Mouse (Mus musculus): ENCODE measurements around the gene 2810408A11Rik.

2810408A11Rik gene

DNA sequence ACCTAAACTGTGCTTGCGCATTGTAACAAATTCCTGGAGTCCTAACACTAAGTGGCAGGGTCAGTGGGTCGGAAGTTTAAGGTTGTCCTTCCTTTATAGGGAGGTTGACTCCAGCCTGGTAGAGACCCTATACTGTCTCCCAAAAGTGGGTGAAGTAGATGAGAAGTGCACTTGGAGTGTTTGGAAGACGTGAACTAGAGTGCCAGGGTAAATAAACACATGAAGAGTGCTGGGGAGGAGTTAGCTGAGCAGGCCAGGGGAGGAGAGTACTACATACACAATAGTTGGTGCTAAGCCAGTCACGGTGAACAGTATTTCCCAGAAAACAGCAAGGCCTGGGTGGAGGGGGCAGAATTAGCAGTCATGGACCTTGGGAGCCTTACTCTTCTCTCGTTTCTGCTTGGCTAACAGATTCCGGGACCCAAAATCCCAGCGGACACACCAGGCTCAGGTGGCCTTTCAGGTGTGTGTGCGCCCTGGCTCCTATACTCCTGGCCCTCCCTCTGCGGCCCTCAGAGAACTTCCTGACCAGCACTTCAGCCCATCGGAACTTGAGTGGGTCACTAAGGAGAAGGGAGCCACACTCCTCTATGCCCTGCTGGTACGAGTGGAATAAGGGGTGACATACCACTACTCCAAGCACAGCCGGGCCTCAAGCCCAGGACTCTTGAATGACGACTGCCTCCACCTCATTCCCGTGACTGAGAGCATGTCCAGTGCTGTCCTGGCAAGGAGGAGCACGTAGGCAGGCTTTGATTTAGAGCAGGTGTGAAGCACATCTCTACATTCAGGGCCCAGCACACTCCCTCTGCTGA, 12.1 kb upstream of the 2810408A11Rik start:
- no peak for DNase-seq (ENCODE audit: low read depth, low spot score)

DNA sequence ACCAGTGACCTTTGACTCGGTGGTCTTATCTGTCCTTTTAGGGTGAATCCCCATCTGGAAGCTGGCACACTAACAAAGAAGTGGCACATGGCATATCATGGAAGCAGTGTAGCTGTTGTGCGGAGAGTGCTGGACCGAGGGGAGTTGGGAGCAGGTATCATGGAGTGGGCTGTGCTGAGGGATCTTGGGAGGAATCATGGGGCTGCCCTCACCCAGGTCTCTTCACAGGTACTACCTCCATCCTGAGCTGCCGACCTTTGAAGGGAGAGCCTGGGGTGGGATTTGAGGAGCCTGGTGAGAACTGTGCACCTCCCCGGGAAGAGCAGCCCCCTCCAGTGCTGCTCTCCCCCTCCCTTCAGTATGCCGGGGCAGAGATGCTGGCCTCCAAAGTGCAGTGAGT, 10.9 kb upstream of the 2810408A11Rik start:
- DNase-seq (ENCODE audit: low read depth, low spot score) = no peak

DNA sequence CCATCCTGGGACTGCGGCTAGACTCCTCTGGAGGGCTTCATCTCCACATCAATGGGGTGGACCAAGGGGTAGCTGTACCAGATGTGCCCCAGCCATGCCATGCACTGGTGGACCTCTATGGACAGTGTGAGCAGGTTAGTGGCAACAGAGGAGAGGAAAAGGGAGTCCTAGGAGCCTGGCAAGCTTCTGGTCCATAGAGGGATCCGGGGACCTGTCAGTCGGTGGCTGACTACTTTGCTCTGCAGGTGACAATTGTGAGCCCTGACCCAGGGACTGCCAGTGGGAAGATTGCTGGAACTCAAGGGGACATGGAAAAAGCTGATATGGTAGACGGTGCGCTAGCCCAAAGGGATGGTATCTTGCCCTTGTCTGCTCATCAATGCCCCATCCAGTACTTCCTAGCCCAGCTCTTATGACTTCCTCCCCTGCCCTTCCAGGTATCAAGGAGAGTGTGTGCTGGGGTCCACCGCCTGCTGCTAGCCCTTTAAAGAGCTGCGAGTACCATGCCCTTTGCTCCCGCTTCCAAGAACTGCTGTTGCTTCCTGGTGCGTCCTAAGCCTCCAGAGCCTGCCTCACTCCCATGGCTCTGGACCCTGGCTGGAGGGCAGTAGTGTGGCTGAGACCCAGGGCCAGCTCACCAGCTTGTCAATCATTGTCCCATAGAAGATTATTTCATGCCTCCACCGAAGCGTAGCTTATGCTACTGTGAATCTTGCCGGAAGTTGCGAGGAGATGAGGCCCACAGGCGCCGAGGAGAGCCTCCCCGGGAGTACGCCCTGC, 10.2 kb upstream of the 2810408A11Rik start:
- no peak for DNase-seq (ENCODE audit: low read depth, low spot score)

DNA sequence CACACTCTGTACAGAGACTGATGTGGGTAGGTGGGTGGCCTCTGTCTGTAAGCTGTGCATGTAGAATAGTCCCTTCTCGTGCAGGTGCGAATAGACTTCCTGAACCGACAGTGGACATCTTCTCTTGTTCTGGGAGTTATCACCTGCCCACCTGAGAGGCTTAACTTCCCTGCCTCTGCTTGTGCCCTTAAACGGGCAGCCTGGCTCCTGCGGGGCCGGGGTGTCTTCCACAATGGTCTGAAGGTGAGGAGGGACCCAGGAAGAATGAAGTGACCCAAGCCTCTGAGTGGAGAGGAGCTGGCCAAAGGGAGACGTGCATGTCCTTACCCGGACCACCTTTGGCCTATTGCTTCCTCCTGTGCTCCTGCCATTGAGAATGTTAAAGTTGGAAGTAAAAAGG, 9.4 kb upstream of the 2810408A11Rik start:
- no peak for DNase-seq (ENCODE audit: low read depth, low spot score)

DNA sequence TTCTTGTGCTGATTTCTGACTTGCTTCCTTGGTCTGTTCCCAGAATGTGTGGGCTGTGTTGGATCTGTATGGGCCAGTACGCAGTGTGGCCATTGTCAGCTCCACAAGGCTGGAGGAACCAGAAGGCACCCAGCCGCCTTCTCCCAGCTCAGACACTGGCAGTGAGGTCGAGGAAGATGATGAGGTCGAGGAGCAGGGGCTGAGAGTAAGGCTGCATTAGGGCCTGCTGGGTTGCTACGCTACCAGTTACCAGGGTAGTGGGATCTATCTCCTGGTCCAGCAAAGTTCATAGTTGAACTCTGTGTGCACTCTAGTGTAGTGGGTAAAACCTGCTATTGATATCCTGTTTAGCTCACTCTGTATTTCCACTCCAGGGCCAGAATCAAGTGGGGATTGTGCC, 8.4 kb upstream of the 2810408A11Rik start:
- no peak for DNase-seq (ENCODE audit: low read depth, low spot score)

DNA sequence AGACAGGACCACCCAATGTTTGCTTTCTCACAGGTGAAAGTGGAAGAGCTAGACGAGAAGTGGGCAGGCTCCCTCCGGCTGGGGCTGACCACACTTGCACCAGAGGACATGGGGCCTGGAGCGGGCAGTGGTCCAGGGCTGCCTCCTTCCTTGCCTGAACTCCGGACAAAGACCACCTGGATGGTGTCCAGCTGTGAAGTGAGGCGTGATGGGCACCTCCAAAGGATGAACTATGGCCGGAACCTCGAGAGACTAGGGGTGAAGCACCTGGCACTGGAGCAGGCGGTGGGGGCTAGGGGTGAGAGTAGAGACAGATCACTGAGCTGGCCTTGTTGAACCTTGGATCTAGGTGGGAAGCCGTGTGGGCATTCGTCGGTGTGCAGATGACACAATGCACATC, 7.9 kb upstream of the 2810408A11Rik start:
- DNase-seq (ENCODE audit: low read depth, low spot score) = no peak

DNA sequence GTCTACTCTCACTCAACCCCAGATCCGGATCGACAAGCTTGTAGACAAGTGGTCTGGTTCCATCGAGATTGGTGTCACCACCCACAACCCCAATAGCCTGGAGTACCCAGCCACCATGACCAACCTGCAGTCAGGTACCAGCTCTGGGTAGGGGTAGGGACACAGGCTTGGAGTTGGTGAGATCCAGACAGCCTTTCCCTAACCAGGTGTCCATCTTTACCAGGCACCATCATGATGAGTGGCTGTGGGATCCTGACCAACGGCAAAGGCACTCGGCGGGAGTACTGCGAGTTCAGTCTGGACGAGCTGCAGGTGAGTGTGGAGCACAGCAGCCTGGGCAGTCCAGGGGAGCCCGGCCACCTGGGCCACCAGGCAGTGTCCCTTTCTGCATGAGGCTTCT, 3.5 kb upstream of the 2810408A11Rik start:
- DNase-seq (ENCODE audit: low read depth, low spot score) = no peak

DNA sequence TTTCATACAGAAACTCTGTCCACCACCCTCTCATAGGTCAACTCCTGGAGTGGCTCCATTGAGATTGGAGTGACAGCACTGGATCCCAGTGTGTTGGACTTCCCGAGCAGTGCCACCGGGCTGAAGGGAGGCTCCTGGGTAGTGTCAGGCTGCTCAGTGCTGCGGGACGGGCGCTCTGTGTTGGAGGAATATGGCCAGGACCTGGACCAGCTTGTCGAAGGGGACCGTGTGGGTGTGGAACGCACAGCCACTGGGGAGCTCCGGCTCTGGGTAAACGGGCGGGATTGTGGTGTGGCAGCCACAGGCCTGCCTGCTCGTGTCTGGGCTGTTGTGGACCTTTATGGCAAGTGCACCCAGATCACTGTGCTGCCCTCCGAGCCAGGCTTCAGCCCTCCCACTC, 2.2 kb upstream of the 2810408A11Rik start:
- DNase-seq (ENCODE audit: low read depth, low spot score) = no peak

DNA sequence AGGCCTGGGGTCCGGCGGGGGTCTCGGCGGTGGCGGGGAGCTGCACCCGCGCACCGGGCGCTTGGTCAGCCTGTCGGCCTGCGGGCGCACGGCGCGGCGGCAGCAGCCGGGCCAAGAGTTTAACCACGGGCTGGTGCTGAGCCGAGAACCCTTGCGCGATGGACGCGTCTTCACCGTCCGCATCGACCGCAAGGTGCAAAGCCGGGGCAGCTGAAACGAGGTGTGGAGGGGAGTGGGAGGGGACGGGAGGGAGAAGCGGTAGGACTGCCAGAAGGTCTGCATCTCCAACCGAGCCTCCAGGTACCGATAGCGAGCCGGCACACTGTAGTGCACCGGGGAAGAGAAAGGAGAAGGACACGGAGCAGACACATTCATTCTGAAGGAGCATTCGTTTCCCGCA, 1.2 kb upstream of the 2810408A11Rik start:
- DNase-seq (ENCODE audit: low read depth, low spot score) = no peak

DNA sequence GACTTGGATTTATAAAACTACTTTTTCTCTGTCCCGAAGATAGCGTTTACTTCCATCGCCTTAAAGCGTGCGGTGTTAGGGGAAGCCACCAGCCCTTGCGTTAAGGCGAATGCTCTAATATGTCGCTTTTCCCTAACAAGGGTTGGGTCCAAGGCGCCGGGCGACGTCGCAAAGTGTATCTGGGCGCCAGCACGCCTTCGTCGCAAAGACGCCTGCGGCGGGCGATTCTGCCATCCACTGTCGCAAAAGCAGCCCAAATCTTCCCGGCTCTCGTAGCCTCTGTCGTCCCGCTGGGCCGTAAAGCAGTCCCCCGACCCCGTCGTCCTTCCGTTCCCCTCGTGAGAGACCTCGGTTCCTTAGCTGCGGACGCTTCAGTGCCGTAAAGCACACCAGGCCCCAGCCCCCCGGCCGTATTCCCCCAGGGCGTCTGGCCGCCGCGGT, 639 bp upstream of the 2810408A11Rik start:
- peak; percentile 97 for DNase-seq (ENCODE audit: low read depth, low spot score)

DNA sequence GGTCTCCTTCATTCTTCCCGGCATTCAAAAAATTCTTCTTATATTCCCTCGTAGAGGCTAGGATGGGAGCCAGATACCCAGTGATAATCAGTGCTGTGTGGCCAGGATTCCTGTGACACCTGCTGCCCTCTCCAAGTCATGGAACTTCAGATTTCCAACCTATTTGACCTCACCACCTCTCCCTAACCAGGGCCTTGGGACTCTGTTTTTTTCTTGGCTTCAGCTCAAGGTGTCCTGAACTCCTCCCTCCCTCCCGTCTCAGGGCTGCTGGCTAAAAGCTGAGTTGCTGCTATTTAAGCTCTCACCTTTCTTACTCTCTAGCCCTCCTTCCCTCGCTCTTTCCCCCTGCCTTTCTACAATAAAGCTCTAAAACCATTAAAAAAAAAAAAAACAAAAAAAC, 917 bp downstream of the 2810408A11Rik start:
- DNase-seq (ENCODE audit: low read depth, low spot score) = no peak

DNA sequence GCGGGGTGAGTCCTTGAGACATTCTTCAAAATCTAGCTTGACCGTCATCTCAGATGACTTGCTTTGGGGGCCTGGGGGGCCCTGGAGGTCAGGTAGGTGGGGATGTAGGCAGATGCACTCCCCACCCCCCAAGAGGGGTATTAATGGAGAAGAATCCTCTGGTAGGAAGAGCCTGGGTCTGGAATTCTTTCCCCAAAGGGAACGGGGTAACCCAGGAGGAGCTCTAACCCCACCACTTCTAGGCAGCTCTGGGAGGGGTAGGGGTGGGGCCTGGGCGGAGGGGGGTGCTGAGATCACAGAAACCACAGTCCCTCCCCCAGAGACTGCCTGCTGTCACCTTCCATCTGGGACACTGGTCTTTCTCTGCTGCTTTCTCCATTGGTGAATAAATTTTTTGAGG, 5.5 kb downstream of the 2810408A11Rik start, which contains the start of gene Acap1:
Acap1 (minus strand) TSS at position 249 of the 400 bp plus-strand sequence.
- no peak for DNase-seq (ENCODE audit: low read depth, low spot score)

DNA sequence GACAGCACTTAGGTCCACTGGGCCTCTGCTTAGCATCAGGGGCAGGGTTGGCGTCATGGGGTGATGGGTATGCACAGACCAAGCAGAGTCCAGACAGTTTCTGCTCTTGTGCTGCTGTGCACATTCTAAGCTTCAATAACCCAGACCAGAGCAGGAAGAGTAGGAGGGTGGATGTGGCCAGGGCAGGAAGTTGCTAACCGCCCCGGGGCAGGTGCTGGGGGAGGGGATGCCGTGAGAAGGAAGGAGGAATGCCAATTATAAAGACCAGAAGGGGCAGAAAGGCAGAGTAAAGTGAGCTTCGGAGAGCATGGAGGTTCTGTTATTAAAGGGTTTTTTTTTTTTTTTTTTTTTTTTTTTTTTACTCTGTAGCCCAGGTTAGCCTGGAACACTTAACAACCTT, 6.1 kb downstream of the 2810408A11Rik start:
- no peak for DNase-seq (ENCODE audit: low read depth, low spot score)

DNA sequence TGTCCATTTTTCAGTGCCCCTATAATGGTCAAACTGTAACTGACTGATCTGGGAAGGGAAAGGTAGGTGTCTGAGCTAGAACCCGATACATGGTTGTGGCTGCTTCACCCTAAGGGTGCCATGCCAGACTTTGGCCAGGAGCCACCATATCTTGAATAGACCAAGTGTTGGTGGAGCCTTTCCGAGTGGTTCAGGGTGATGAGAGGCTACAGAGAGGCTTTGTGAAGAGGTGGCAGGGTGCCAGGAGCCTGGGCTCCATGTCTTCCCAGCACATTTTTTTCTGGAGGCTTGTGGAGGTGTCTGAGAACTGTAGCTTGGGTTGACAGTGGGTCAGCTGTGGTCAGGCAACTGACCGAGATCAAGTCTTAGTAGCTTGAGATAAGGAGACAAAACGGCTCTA, 9.3 kb downstream of the 2810408A11Rik start:
- no peak for DNase-seq (ENCODE audit: low read depth, low spot score)

DNA sequence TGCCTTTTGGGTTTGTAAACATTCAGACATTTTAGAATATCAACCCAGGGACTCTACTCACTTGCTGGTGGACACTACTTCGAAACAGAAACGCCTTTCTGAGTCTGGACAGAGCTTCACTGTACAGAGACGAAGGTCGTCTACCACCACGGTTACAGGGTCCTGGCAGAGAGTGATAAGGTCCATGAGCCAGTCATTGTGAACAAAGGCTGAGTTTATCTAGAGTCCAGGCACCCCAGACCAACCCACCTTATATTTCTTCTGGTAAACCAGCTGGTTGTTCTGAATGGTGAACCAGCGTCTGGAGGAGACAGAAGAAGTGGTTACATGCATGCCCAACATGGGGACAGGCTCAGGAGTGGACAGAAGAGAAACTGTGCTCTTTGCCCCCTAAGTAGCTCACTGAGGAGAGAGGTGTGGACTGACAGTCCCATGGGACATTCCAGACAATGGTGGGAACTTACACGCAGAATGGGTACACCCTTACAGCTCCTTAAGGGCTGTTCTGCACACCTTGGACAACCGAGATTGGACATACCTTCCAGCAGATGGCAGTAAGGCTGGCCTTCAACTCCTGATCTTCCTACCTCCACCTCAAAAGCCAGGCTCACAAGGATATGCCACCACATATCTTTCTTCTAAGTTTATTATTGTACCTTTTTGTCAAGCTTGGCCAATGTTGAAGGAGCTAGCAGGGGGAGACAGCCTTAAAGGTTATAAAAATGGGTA, 13.7 kb downstream of the 2810408A11Rik start:
- DNase-seq (ENCODE audit: low read depth, low spot score) = no peak

DNA sequence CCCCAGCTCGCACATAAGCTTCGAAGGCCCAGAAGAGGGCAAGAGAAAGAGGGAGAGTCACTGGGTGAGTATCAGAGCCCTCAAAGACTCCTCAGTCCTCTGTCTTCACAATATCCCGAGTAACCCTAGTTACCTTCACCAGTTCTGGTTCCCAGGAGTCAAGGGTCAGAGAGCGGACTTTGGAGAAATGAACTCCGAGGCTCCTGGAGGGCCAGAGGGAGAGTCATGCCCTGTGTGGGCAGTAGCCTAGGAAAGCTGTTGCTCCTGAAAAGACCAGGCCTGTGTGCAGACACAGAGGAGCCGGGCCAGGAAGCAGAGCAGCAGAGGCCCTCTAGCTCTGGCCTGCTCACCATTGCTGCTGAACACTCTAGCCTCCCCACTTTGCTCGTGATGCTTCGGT, 16.1 kb downstream of the 2810408A11Rik start:
- no peak for DNase-seq (ENCODE audit: low read depth, low spot score)

DNA sequence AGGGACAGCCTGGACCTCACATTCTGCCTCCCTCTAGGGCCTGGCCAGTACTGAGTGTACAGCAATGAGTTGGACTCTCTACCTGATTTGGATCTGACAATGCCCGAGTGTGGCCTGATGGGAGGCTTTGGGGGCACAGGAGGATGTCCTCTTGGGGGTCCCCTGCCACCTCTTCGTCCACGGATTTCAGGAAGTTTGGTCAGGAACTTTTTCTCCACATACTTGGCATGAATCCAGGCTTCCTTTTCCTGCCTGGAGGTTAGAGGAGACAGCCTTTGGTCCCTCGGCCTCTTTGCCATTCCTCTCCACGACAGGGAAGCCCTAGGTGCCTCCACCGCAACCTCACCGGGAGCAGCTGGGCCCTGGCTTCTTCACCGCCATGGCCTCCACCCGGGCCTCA, 16.5 kb downstream of the 2810408A11Rik start:
- no peak for DNase-seq (ENCODE audit: low read depth, low spot score)

DNA sequence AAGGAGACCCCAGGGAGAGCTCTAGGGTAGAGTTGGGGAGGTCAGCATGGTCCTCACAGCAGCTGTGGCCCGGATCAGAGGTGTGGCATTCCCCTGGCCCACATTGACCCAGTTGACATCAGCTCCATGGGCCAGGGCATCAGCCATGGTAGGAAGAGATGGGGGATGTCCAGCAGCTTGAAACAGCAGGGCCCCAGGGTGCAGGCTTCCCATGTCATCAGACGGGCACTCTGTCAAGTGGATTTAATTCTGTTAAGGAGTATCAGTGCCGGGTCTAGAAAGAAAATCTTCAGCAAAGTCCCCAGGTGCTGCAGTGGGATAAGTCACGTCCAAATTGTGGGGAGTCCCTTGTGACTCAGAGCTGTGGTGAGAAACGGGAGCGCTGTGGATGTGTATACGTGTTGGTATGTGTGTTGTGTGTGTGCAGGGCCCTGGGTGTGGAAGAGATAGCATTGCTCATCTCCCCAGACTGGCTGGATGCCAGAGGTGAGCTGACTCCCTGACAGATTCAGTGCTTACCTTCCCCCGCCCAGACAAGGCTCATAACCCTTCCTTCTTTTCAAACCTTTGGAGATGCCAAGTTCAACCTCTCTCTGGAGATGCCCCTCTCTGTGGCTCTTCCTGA, 17.1 kb downstream of the 2810408A11Rik start:
- DNase-seq (ENCODE audit: low read depth, low spot score) = no peak

DNA sequence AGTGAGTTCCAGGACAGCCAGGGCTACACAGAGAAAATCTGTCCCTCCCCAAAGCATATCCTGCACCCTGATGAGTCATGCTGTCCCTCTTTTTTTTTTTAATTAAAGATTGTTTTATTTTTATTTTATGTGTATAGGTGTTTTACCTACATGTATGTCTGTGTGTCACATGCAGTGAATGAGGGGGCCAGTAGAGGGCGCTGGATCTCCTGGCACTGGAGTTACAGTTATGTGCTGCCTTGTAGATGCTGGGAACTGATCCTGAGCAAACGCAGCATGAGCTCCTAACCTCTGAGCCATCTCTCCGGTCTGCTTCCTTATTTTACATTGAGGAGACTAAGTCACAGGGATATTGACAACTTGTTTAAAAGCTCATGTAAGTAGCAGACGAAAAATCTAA, 17.7 kb downstream of the 2810408A11Rik start:
- no peak for DNase-seq (ENCODE audit: low read depth, low spot score)

DNA sequence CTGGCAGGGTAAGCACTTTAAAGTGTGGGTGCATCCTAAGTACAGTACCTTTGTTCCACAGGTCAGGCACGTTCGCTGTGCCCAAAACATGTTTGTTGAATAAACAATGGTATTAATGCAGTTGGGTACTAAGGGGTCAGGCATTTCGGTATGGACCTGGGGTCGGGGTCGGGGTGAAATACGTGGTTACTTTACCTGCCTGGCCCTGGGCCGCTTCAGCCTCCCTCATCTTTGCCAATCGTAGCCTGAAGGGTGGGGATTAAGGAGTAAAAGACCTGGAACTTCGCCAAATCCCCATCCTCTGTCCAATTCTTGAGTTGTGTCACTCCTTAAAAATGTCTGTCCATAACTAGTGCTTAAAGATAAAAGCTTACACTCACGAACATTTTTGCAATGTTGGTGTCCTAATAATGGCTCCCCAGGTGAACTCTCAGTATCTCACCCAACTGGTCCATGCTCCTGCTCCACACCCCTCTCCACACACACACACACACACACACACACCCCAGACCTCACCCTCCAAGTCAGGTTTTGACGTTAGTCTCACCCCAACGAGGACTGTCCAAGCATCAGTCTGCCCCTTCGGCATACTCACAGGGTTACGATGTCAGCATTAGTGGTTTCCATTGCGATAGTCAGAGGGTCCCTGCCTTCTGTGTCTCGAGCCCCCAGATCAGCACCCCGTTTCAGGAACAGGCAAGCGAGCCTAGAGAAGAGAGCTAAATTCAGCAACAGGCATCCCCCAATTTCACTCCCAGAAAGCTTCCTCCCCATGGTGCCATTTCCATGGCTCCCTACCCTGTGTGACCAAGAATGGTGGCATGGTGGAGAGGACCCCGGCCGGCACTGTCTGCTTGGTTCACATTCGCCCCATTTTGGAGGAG, 18.8 kb downstream of the 2810408A11Rik start:
- DNase-seq (ENCODE audit: low read depth, low spot score) = no peak

All from brain, embryonic 18.5 days (tissue).